Mouse (Mus musculus) erythroid progenitor cell, adult 5-6 weeks (primary cell): ENCODE data around the gene Slc29a1. TPM values are rescaled to one million over a fixed set of nuclear protein-coding genes. Genes with fewer than 3 reads are reported as not detected.

Source experiments
- ATAC-seq: replicated peaks from 2 replicates; pipeline ENCODE4 v1.8.0; 2016; ENCODE audit warnings: moderate number of reproducible peaks, mild to moderate bottlenecking, moderate TSS enrichment, inconsistent platforms; ENCODE audit not compliant: poor library complexity, low FRiP score, severe bottlenecking
- total RNA-seq, 2 experiments: library from RNA; stranded (forward) in 1 of 2; stranded (reverse) in 1 of 2; fragments of 150-400 nt in 1 of 2; fragments of 186-747, 209-891 nt in 1 of 2; gene quantifications; 2 replicates each; pipeline versions ENCODE4 v1.2.3 to v1.2.4; 2015 to 2017; ENCODE audit warnings: low replicate concordance in 2 of 2

The Slc29a1 gene
- total RNA-seq, 2 experiments from 2014 or later = 101 to 151 TPM

DNA sequence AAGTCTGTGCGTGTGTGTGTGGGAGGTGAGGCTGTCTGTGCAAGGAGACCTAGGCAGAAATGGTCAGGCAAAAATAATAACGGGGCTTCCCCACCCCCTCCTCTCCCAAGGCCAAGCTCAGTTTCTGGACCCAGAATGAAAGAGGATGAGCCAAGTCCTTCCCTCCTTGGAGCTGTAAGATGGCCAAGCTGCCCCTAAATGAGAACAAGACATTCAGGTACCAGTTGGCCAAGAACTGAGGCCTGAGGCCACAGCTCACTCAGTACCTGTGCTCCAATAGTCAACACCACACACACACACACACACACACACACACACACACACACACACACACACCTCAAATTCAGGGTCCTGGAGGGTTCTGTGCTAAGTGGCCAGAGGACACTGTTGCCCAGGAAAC is 56.7 kb downstream of the Slc29a1 start:
- ATAC-seq = no peak

DNA sequence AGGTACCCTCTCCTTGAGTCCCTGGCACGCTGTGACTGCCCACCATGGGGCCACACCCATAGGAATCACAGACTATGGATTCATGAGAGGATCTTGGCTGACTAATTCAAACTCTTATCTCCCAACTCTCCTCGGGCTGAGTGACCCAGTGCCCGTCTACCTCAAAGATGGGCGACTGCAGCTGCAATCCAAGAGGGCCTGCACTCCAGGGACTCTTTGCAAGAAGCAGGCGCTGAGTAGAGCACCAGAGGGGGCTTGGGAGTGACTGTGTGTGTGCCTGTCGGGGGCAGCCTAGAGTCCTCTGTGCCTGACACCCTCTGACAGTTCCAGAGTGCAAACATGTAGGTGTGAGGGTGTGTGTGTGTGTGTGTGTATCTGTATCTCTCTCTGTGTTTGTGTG is 57.3 kb downstream of the Slc29a1 start:
- no peak for ATAC-seq

DNA sequence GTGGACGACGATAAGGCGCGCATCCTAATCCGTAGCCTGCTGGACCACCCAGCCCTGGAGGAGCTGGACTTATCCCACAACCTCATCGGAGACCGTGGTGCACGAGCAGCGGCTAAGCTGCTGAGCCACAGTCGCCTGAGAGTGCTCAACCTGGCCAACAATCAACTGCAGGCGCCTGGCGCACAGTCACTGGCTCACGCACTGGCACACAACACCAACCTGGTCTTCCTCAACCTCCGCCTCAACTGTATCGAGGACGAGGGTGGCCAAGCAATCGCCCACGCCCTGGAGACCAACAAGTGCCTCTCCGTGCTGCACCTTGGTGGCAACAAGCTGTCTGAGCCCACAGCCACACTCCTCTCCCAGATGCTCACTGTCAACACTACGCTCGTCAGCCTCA is 59.7 kb downstream of the Slc29a1 start:
- no peak for ATAC-seq

DNA sequence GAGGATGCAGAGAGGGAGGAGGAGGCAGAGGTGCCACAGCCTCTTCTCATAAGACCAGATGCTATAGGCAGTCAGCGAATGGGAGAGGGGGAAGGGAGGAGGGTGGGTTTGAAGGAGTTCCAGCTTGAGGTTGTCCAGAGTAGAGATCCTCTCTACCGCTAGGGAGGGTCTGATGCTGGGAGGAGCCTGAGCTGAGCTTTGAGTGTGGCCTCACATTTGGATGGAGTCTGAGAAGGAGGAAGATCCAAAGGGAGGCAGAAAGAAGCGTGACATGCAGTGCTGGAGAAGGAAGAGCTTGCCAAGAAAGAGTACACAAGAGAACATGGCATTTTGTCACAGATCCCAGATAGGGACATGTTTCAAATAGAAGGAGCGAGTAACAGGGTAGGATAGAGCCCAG is 61.0 kb downstream of the Slc29a1 start:
- ATAC-seq = no peak

DNA sequence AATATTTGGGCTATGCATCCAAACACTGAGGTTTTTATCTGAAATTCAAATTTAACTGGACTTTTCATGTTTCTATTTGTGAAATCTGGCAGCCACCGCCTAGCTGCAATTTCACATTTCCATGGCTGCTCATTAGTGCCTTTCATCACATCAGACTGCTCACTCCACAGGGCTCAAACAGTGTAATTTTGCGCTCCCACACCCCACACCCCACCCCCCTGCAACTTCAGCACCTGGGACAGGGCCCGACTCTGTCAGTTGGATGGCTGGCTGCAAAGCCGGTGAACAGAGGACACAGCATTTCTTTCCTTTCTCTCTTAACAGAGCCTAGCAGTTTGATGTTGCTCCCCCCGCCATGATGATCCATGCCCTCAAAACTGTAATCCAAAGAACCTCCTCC is 63.1 kb downstream of the Slc29a1 start:
- ATAC-seq = no peak

Other genes with a start within 250 kb of the Slc29a1 start
- 62.7 and 113 TPM in 2 replicates for gene Cdc5l, start 165.9 kb downstream of the Slc29a1 start, total RNA-seq (2015; ENCODE audit: low replicate concordance)
- gene Cdc5l, start 165.9 kb downstream of the Slc29a1 start, total RNA-seq (2017; ENCODE audit: low replicate concordance) = 52.3 and 102 TPM in 2 replicates
- gene Spats1, start 124.2 kb downstream of the Slc29a1 start, total RNA-seq (2015; ENCODE audit: low replicate concordance) = not detected in 2 replicates
- not detected in 2 replicates for gene Spats1, start 124.2 kb downstream of the Slc29a1 start, total RNA-seq (2017; ENCODE audit: low replicate concordance)
- gene Aars2, start 92.8 kb downstream of the Slc29a1 start, total RNA-seq (2015; ENCODE audit: low replicate concordance) = 0.42 and 1.1 TPM in 2 replicates
- gene Aars2, start 92.8 kb downstream of the Slc29a1 start, total RNA-seq (2017; ENCODE audit: low replicate concordance) = 0.76 and 0.77 TPM in 2 replicates
- not detected in 2 replicates for gene Tcte1, start 76.2 kb downstream of the Slc29a1 start, total RNA-seq (2015; ENCODE audit: low replicate concordance)
- gene Tcte1, start 76.2 kb downstream of the Slc29a1 start, total RNA-seq (2017; ENCODE audit: low replicate concordance) = not detected in 2 replicates
- gene Tmem151b, start 49.9 kb downstream of the Slc29a1 start, total RNA-seq (2015; ENCODE audit: low replicate concordance) = not detected in 2 replicates
- gene Tmem151b, start 49.9 kb downstream of the Slc29a1 start, total RNA-seq (2017; ENCODE audit: low replicate concordance) = not detected in 2 replicates
- 2.1 and 2.9 TPM in 2 replicates for gene Nfkbie, start 43.9 kb downstream of the Slc29a1 start, total RNA-seq (2015; ENCODE audit: low replicate concordance)
- 1.7 and 3.6 TPM in 2 replicates for gene Nfkbie, start 43.9 kb downstream of the Slc29a1 start, total RNA-seq (2017; ENCODE audit: low replicate concordance)
- 15.5 and 18.4 TPM in 2 replicates for gene Slc35b2, start 35.7 kb downstream of the Slc29a1 start, total RNA-seq (2015; ENCODE audit: low replicate concordance)
- gene Slc35b2, start 35.7 kb downstream of the Slc29a1 start, total RNA-seq (2017; ENCODE audit: low replicate concordance) = 10.3 and 14.0 TPM in 2 replicates
- gene Hsp90ab1, start 26.3 kb downstream of the Slc29a1 start, total RNA-seq (2015; ENCODE audit: low replicate concordance) = 200 and 204 TPM in 2 replicates
- 235 and 237 TPM in 2 replicates for gene Hsp90ab1, start 26.3 kb downstream of the Slc29a1 start, total RNA-seq (2017; ENCODE audit: low replicate concordance)
- gene Mymx, start 2.5 kb upstream of the Slc29a1 start, total RNA-seq (2015; ENCODE audit: low replicate concordance) = not detected in 2 replicates
- gene Mymx, start 2.5 kb upstream of the Slc29a1 start, total RNA-seq (2017; ENCODE audit: low replicate concordance) = not detected in 2 replicates
- gene Capn11, start 59.7 kb upstream of the Slc29a1 start, total RNA-seq (2015; ENCODE audit: low replicate concordance) = 1.1 TPM in 1 of 2 replicates, not detected in the other
- 0.23 and 0.26 TPM in 2 replicates for gene Capn11, start 59.7 kb upstream of the Slc29a1 start, total RNA-seq (2017; ENCODE audit: low replicate concordance)
- 28.8 and 39.8 TPM in 2 replicates for gene Mrpl14, start 86.7 kb upstream of the Slc29a1 start, total RNA-seq (2015; ENCODE audit: low replicate concordance)
- gene Mrpl14, start 86.7 kb upstream of the Slc29a1 start, total RNA-seq (2017; ENCODE audit: low replicate concordance) = 8.5 and 8.7 TPM in 2 replicates
- 3.2 and 3.8 TPM in 2 replicates for gene Tmem63b, start 87.3 kb upstream of the Slc29a1 start, total RNA-seq (2015; ENCODE audit: low replicate concordance)
- gene Tmem63b, start 87.3 kb upstream of the Slc29a1 start, total RNA-seq (2017; ENCODE audit: low replicate concordance) = 5.9 and 11.6 TPM in 2 replicates
- not detected in 2 replicates for gene 1600014C23Rik, start 134.2 kb upstream of the Slc29a1 start, total RNA-seq (2015; ENCODE audit: low replicate concordance)
- gene 1600014C23Rik, start 134.2 kb upstream of the Slc29a1 start, total RNA-seq (2017; ENCODE audit: low replicate concordance) = not detected in 2 replicates